8 mouse cellular contexts compared by ENCODE assay signal in genomic region chr5:102481215-102482211, GRCm38 (mm10). TPM values are rescaled to one million over a fixed set of nuclear protein-coding genes. Genes with fewer than 3 reads are reported as not detected.
DNase-seq lines count a peak whose midpoint lies in the region; ATAC-seq and TF ChIP-seq lines count a peak whose summit lies in the region.

Gene Arhgap24 (plus strand): TSS chr5:102481391.

- WGBS in forebrain, embryonic 14.5 days: under 1% methylated on average over 44 of the region's 44 CpGs
- under 1% methylated on average over 43 of the region's 44 CpGs for WGBS in lung, embryonic 16.5 days
- 2% methylated on average over 44 of the region's 44 CpGs for WGBS in olfactory bulb, adult 2 months

- H3K4me1 ChIP-seq in forebrain, embryonic 14.5 days (ENCODE audit: control insufficient read depth, insufficient read depth, low read length): peaks cover 5% of the 10 kb centered on the region; the same call in 1 of the 2 replicates
- peaks cover 24% of the 10 kb centered on the region for H3K4me1 ChIP-seq in lung, embryonic 16.5 days (replicated peaks; ENCODE audit: control insufficient read depth, insufficient read depth, low read length)
- peaks cover 11% of the 10 kb centered on the region for H3K4me1 ChIP-seq in olfactory bulb, adult 2 months (ENCODE audit: control insufficient read depth, insufficient read depth, low read length)

- H3K27me3 ChIP-seq in forebrain, embryonic 14.5 days (replicated peaks; ENCODE audit: control insufficient read depth, insufficient read depth, low read length): no peaks in the 10 kb centered on the region
- no peaks in the 10 kb centered on the region for H3K27me3 ChIP-seq in lung, embryonic 16.5 days (ENCODE audit: control insufficient read depth, insufficient read depth, low read depth, low read length)

- H3K9ac ChIP-seq in forebrain, embryonic 14.5 days (ENCODE audit: low read length): peak within 1 kb of the TSS; percentile 66
- H3K9ac ChIP-seq in lung, embryonic 16.5 days (ENCODE audit: low read length): peak within 1 kb of the TSS; percentile 74

- no peak for TF ChIP-seq CTCF in olfactory bulb, adult 2 months (IDR thresholded peaks at IDR 0.05; ENCODE audit: insufficient read depth, low read depth, low read length)

- no peak within 1 kb of the TSS for H3K27ac ChIP-seq in forebrain, embryonic 14.5 days (ENCODE audit: low read depth, low read length)
- peak within 1 kb of the TSS; percentile 98 for H3K27ac ChIP-seq in lung, embryonic 16.5 days (ENCODE audit: low read length)
- no peak within 1 kb of the TSS for H3K27ac ChIP-seq in olfactory bulb, adult 2 months (ENCODE audit: insufficient read depth, low read depth, low read length)

- peak; percentile 81 for ATAC-seq in forebrain, embryonic 14.5 days
- peak; percentile 96 for ATAC-seq in lung, embryonic 16.5 days (ENCODE audit: low read depth)

- peak; percentile 88 for DNase-seq in 3T3-L1 (ENCODE audit: low read depth, low spot score)
- DNase-seq in adrenal gland, adult 2 months: peak; percentile 81
- DNase-seq in forebrain, embryonic 14.5 days (ENCODE audit: low spot score): peak; percentile 57
- peak; percentile 61 to 64 for DNase-seq in heart, postnatal 10 days
- DNase-seq in kidney, postnatal 36 days: peak; percentile 38 to 47
- peak; percentile 84 for DNase-seq in thymus, postnatal 0 days (ENCODE audit: low spot score)

- H3K4me3 ChIP-seq in forebrain, embryonic 14.5 days (ENCODE audit: low read depth, low read length): peak within 1 kb of the TSS; percentile 46
- H3K4me3 ChIP-seq in lung, embryonic 16.5 days (ENCODE audit: low read length): peak within 1 kb of the TSS; percentile 60
- peak within 1 kb of the TSS; percentile 44 for H3K4me3 ChIP-seq in olfactory bulb, adult 2 months (ENCODE audit: insufficient read depth, low read depth, low read length)

- intact Hi-C loops in heart, postnatal 10 days (cut with DNase I): no loop called here

- TF ChIP-seq POLR2A in olfactory bulb, adult 2 months (IDR thresholded peaks at IDR 0.05; ENCODE audit: insufficient read depth, low read depth, low read length): no peak

- H3K36me3 ChIP-seq in forebrain, embryonic 14.5 days (ENCODE audit: control insufficient read depth, insufficient read depth, low read length): no peaks in the 10 kb centered on the region
- H3K36me3 ChIP-seq in lung, embryonic 16.5 days (ENCODE audit: control insufficient read depth, insufficient read depth, low read length): no peaks in the 10 kb centered on the region

- H3K4me2 ChIP-seq in forebrain, embryonic 14.5 days (ENCODE audit: low read length): peak within 1 kb of the TSS; percentile 98
- H3K4me2 ChIP-seq in lung, embryonic 16.5 days (ENCODE audit: low read depth, low read length): peak within 1 kb of the TSS; percentile 74

- no peaks in the 10 kb centered on the region for H3K9me3 ChIP-seq in forebrain, embryonic 14.5 days (replicated peaks; ENCODE audit: control insufficient read depth, low read length)
- no peaks in the 10 kb centered on the region for H3K9me3 ChIP-seq in lung, embryonic 16.5 days (ENCODE audit: control insufficient read depth, low read length)

RNA-seq across cellular contexts. Expression of gene Arhgap24, which starts in this region (rescaled TPM):
- total RNA-seq in adrenal gland, adult 2 months (2021): 10 to 100 TPM; 14.7 to 23.4 TPM
- 5.5 and 5.6 TPM in 2 replicates for polyA plus RNA-seq in adrenal gland, adult 2 months (2012; rRNA removed)
- 3.7 and 4.0 TPM in 2 replicates for polyA plus RNA-seq in forebrain, embryonic 14.5 days (2014; fragmentation: Nextera tagmentation; extraction: Ambion mirVana)
- 10 to 100 TPM; 13.9 to 17.3 TPM for total RNA-seq in heart, postnatal 10 days (2021)
- 40.1 TPM in 2 replicates for polyA plus RNA-seq in lung, embryonic 16.5 days (2015; fragmentation: Nextera tagmentation; extraction: Ambion mirVana)
- not detected in 2 replicates for polyA plus RNA-seq in olfactory bulb, adult 2 months (2012; ENCODE audit: insufficient read depth, insufficient read length, low replicate concordance, missing spikeins)
- polyA plus RNA-seq in thymus, postnatal 0 days (2015; fragmentation: Nextera tagmentation; extraction: Ambion mirVana): 5.3 and 6.0 TPM in 2 replicates
